Mouse (Mus musculus): ENCODE data around the gene Tenm2. TPM values are rescaled to one million over a fixed set of nuclear protein-coding genes. Genes with fewer than 3 reads are reported as not detected.

Tenm2 gene
- polyA plus RNA-seq, 1 experiment: not detected

GRCm38 (mm10) chr11:36302096-36302495 lies 933.7 kb downstream of the Tenm2 start:
- TF ChIP-seq POLR2A (IDR thresholded peaks at IDR 0.05; ENCODE audit: borderline replicate concordance, control insufficient read depth, low read depth, low read length): no peak
- no peak for TF ChIP-seq CTCF (IDR thresholded peaks at IDR 0.05; ENCODE audit: control insufficient read depth, insufficient read depth, low read length)
- Histone ChIP-seq H3K4me1 (ENCODE audit: control insufficient read depth, insufficient read depth, low read length) (no peaks in the 10 kb centered on the region), H3K4me3 (replicated peaks; ENCODE audit: control insufficient read depth, low read depth, low read length) (no peak overlapping the region), H3K27ac (ENCODE audit: control insufficient read depth, insufficient read depth, low read depth, low read length, poor library complexity) (no peak overlapping the region)
- 74% methylated on average over 7 of the region's 7 CpGs for WGBS

GRCm38 (mm10) chr11:36296568-36296967 lies 939.2 kb downstream of the Tenm2 start:
- H3K27ac ChIP-seq (ENCODE audit: control insufficient read depth, insufficient read depth, low read depth, low read length, poor library complexity): no peak overlapping the region
- H3K4me1 ChIP-seq (ENCODE audit: control insufficient read depth, insufficient read depth, low read length): no peaks in the 10 kb centered on the region
- no peak overlapping the region for H3K4me3 ChIP-seq (replicated peaks; ENCODE audit: control insufficient read depth, low read depth, low read length)
- 59% methylated on average over 3 of the region's 3 CpGs for WGBS
- TF ChIP-seq POLR2A (IDR thresholded peaks at IDR 0.05; ENCODE audit: borderline replicate concordance, control insufficient read depth, low read depth, low read length) (no peak), CTCF (IDR thresholded peaks at IDR 0.05; ENCODE audit: control insufficient read depth, insufficient read depth, low read length) (no peak)

- H3K4me3 ChIP-seq (replicated peaks; ENCODE audit: control insufficient read depth, low read depth, low read length): no peak overlapping the region
- TF ChIP-seq CTCF (IDR thresholded peaks at IDR 0.05; ENCODE audit: control insufficient read depth, insufficient read depth, low read length) (no peak), POLR2A (IDR thresholded peaks at IDR 0.05; ENCODE audit: borderline replicate concordance, control insufficient read depth, low read depth, low read length) (no peak)
- H3K27ac ChIP-seq (ENCODE audit: control insufficient read depth, insufficient read depth, low read depth, low read length, poor library complexity): no peak overlapping the region
- H3K4me1 ChIP-seq (ENCODE audit: control insufficient read depth, insufficient read depth, low read length): no peaks in the 10 kb centered on the region
- 43% methylated on average over 6 of the region's 6 CpGs for WGBS
These were observed 943.6 kb downstream of the Tenm2 start for GRCm38 (mm10) chr11:36292206-36292605.

GRCm38 (mm10) chr11:36286246-36286645 lies 949.5 kb downstream of the Tenm2 start:
- WGBS: 76% methylated on average over 6 of the region's 6 CpGs
- TF ChIP-seq CTCF (IDR thresholded peaks at IDR 0.05; ENCODE audit: control insufficient read depth, insufficient read depth, low read length): no peak
- no peak for TF ChIP-seq POLR2A (IDR thresholded peaks at IDR 0.05; ENCODE audit: borderline replicate concordance, control insufficient read depth, low read depth, low read length)
- no peaks in the 10 kb centered on the region for H3K4me1 ChIP-seq (ENCODE audit: control insufficient read depth, insufficient read depth, low read length)
- H3K4me3 ChIP-seq (replicated peaks; ENCODE audit: control insufficient read depth, low read depth, low read length): no peak overlapping the region
- H3K27ac ChIP-seq (ENCODE audit: control insufficient read depth, insufficient read depth, low read depth, low read length, poor library complexity): no peak overlapping the region

- Histone ChIP-seq H3K4me1 (ENCODE audit: control insufficient read depth, insufficient read depth, low read length) (no peaks in the 10 kb centered on the region), H3K27ac (ENCODE audit: control insufficient read depth, insufficient read depth, low read depth, low read length, poor library complexity) (no peak overlapping the region), H3K4me3 (replicated peaks; ENCODE audit: control insufficient read depth, low read depth, low read length) (no peak overlapping the region)
- TF ChIP-seq CTCF (IDR thresholded peaks at IDR 0.05; ENCODE audit: control insufficient read depth, insufficient read depth, low read length) (no peak), POLR2A (IDR thresholded peaks at IDR 0.05; ENCODE audit: borderline replicate concordance, control insufficient read depth, low read depth, low read length) (no peak)
- WGBS: 69% methylated on average over 7 of the region's 7 CpGs
These were observed 955.2 kb downstream of the Tenm2 start for GRCm38 (mm10) chr11:36280533-36280932.

- Histone ChIP-seq H3K27ac (ENCODE audit: control insufficient read depth, insufficient read depth, low read depth, low read length, poor library complexity) (no peak overlapping the region), H3K4me3 (replicated peaks; ENCODE audit: control insufficient read depth, low read depth, low read length) (no peak overlapping the region), H3K4me1 (ENCODE audit: control insufficient read depth, insufficient read depth, low read length) (no peaks in the 10 kb centered on the region)
- TF ChIP-seq CTCF (IDR thresholded peaks at IDR 0.05; ENCODE audit: control insufficient read depth, insufficient read depth, low read length): no peak
- no peak for TF ChIP-seq POLR2A (IDR thresholded peaks at IDR 0.05; ENCODE audit: borderline replicate concordance, control insufficient read depth, low read depth, low read length)
- WGBS: 84% methylated on average over 9 of the region's 9 CpGs
These were observed 957.9 kb downstream of the Tenm2 start for GRCm38 (mm10) chr11:36277903-36278215.

GRCm38 (mm10) chr11:36277192-36277902 lies 958.4 kb downstream of the Tenm2 start:
- Histone ChIP-seq H3K4me1 (ENCODE audit: control insufficient read depth, insufficient read depth, low read length) (no peaks in the 10 kb centered on the region), H3K4me3 (replicated peaks; ENCODE audit: control insufficient read depth, low read depth, low read length) (no peak overlapping the region), H3K27ac (ENCODE audit: control insufficient read depth, insufficient read depth, low read depth, low read length, poor library complexity) (no peak overlapping the region)
- TF ChIP-seq POLR2A (IDR thresholded peaks at IDR 0.05; ENCODE audit: borderline replicate concordance, control insufficient read depth, low read depth, low read length): no peak
- TF ChIP-seq CTCF (IDR thresholded peaks at IDR 0.05; ENCODE audit: control insufficient read depth, insufficient read depth, low read length): no peak
- WGBS: 75% methylated on average over 20 of the region's 20 CpGs

GRCm38 (mm10) chr11:36276015-36276414 lies 959.7 kb downstream of the Tenm2 start:
- WGBS: 35% methylated on average over 5 of the region's 5 CpGs
- Histone ChIP-seq H3K4me3 (replicated peaks; ENCODE audit: control insufficient read depth, low read depth, low read length) (no peak overlapping the region), H3K4me1 (ENCODE audit: control insufficient read depth, insufficient read depth, low read length) (no peaks in the 10 kb centered on the region), H3K27ac (ENCODE audit: control insufficient read depth, insufficient read depth, low read depth, low read length, poor library complexity) (no peak overlapping the region)
- TF ChIP-seq CTCF (IDR thresholded peaks at IDR 0.05; ENCODE audit: control insufficient read depth, insufficient read depth, low read length): no peak

- WGBS: 46% methylated on average over 2 of the region's 2 CpGs
- no peak overlapping the region for H3K4me3 ChIP-seq (replicated peaks; ENCODE audit: control insufficient read depth, low read depth, low read length)
- no peaks in the 10 kb centered on the region for H3K4me1 ChIP-seq (ENCODE audit: control insufficient read depth, insufficient read depth, low read length)
- TF ChIP-seq CTCF (IDR thresholded peaks at IDR 0.05; ENCODE audit: control insufficient read depth, insufficient read depth, low read length): no peak
- no peak for TF ChIP-seq POLR2A (IDR thresholded peaks at IDR 0.05; ENCODE audit: borderline replicate concordance, control insufficient read depth, low read depth, low read length)
- no peak overlapping the region for H3K27ac ChIP-seq (ENCODE audit: control insufficient read depth, insufficient read depth, low read depth, low read length, poor library complexity)
These were observed 963.6 kb downstream of the Tenm2 start for GRCm38 (mm10) chr11:36272149-36272548.

All from bone marrow, adult 2 months (tissue).